Mouse (Mus musculus) limb, embryonic 12.5 days (tissue): ENCODE measurements around the gene Gtf2f2. TPM values are rescaled to one million over a fixed set of nuclear protein-coding genes. Genes with fewer than 3 reads are reported as not detected.

ENCODE experiments used
- ATAC-seq: fragments of 200-750 bp; cut with Nextera tagmentation; 2 replicates; pipeline ENCODE4 v1.8.0; 2017; ENCODE audit warnings: low read depth, moderate TSS enrichment; ENCODE audit not compliant: insufficient number of reproducible peaks, insufficient read depth, low FRiP score, low TSS enrichment
- H3K27ac ChIP-seq: fragments of 300-500 bp; sonication (generic); 2 replicates; pipeline ENCODE4 v1.5.1; 2016; ENCODE audit warnings: mild to moderate bottlenecking, moderate library complexity
- H3K27me3 ChIP-seq: fragments of 300-500 bp; sonication (generic); 2 replicates; pipeline ENCODE4 v1.6.1; 2016; ENCODE audit warnings: mild to moderate bottlenecking, moderate library complexity
- H3K36me3 ChIP-seq: fragments of 300-500 bp; sonication (generic); 2 replicates; pipeline ENCODE4 v1.6.1; 2016; ENCODE audit warnings: mild to moderate bottlenecking, moderate library complexity
- H3K4me1 ChIP-seq: fragments of 300-500 bp; sonication (generic); replicated peaks from 2 replicates; pipeline ENCODE4 v1.6.1; 2016
- H3K4me2 ChIP-seq: fragments of 300-500 bp; sonication (generic); 2 replicates; pipeline ENCODE4 v1.6.1; 2016; ENCODE audit warnings: mild to moderate bottlenecking, moderate library complexity
- H3K4me3 ChIP-seq: fragments of 300-500 bp; sonication (generic); replicated peaks from 2 replicates; pipeline ENCODE4 v1.5.1; 2016; ENCODE audit warnings: mild to moderate bottlenecking
- H3K9ac ChIP-seq: fragments of 300-500 bp; sonication (generic); replicated peaks from 2 replicates; pipeline ENCODE4 v1.6.1; 2016; ENCODE audit warnings: mild to moderate bottlenecking, moderate library complexity
- H3K9me3 ChIP-seq: fragments of 300-500 bp; sonication (generic); 2 replicates; pipeline ENCODE4 v1.6.1; 2016; ENCODE audit warnings: mild to moderate bottlenecking, moderate library complexity
- WGBS: fragments of 180-500 bp; shearing (Covaris S2); methylation state at CpG from one replicate; pipeline ENCODE4 v1.1.7; 2016; 5-methylcytosine and 5-hydroxymethylcytosine counted together
- polyA plus RNA-seq: library from polyadenylated mRNA; unstranded; fragments of >200 nt; fragmentation: Nextera tagmentation; extraction: Ambion mirVana; gene quantifications from 2 replicates; pipeline ENCODE4 v1.2.1, GENCODE M21; 2016

Gene Gtf2f2
- polyA plus RNA-seq, 1 experiment from 2014 or later = 52.8 TPM

GRCm38 (mm10) chr14:75911968-75912367 lies 98.7 kb downstream of the Gtf2f2 start:
- no peak for ATAC-seq
- H3K9me3 ChIP-seq = no peaks in the 10 kb centered on the region
- no peak overlapping the region for H3K9ac ChIP-seq
- no peaks in the 10 kb centered on the region for H3K27me3 ChIP-seq
- no peak overlapping the region for H3K4me3 ChIP-seq
- no peaks in the 10 kb centered on the region for H3K36me3 ChIP-seq
- no peak overlapping the region for H3K27ac ChIP-seq
- H3K4me2 ChIP-seq = no peak overlapping the region
- H3K4me1 ChIP-seq = no peaks in the 10 kb centered on the region
- WGBS = 85% methylated on average over 6 of the region's 6 CpGs

- ATAC-seq = no peak
- Histone ChIP-seq H3K4me3 (no peak overlapping the region), H3K4me2 (no peak overlapping the region), H3K9ac (no peak overlapping the region), H3K27ac (no peak overlapping the region), H3K36me3 (peaks cover 21% of the 10 kb centered on the region), H3K4me1 (peaks cover 9% of the 10 kb centered on the region), H3K9me3 (no peaks in the 10 kb centered on the region), H3K27me3 (no peaks in the 10 kb centered on the region)
- 86% methylated on average over 8 of the region's 8 CpGs for WGBS
Observed at GRCm38 (mm10) chr14:75906931-75907330, 103.7 kb downstream of the Gtf2f2 start.

- no peak overlapping the region for H3K27ac ChIP-seq
- ATAC-seq = no peak
- 90% methylated on average over 3 of the region's 3 CpGs for WGBS
Observed at GRCm38 (mm10) chr14:75904972-75905371, 105.7 kb downstream of the Gtf2f2 start.

DNA sequence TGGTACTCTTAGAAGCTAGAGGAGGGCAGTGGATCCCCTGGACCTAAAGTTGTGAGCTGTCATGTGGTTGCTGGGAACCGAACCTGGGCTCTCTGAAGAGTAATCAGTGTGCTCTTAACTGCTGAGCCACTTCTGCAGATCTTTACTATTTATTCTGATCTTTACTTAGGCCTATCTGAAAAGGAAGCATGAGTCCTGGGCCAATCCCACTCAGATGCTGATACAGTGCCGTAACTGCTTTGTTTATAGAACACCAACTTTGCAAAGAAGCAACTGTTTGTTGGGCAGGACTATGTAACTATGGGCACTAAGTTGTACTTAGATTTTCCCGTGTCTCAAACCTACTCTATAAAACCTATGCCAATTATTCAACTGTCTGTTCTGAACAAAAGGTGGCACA lies 107.5 kb downstream of the Gtf2f2 start:
- WGBS = 89% methylated on average over 3 of the region's 3 CpGs
- no peaks in the 10 kb centered on the region for H3K27me3 ChIP-seq

More at GRCm38 (mm10) chr14:75904972-75905371, 105.7 kb downstream of the Gtf2f2 start:
- peaks cover 21% of the 10 kb centered on the region for H3K36me3 ChIP-seq
- no peak overlapping the region for H3K9ac ChIP-seq
- no peak overlapping the region for H3K4me3 ChIP-seq
- no peak overlapping the region for H3K4me2 ChIP-seq
- H3K9me3 ChIP-seq = no peaks in the 10 kb centered on the region
- peaks cover 27% of the 10 kb centered on the region for H3K4me1 ChIP-seq
- H3K27me3 ChIP-seq = no peaks in the 10 kb centered on the region

GRCm38 (mm10) chr14:75902013-75902412 lies 108.7 kb downstream of the Gtf2f2 start:
- H3K27ac ChIP-seq = peak overlapping the region; percentile 78
- H3K4me3 ChIP-seq = no peak overlapping the region
- H3K4me1 ChIP-seq = peaks cover 28% of the 10 kb centered on the region
- H3K9me3 ChIP-seq = no peaks in the 10 kb centered on the region
- 76% methylated on average over 2 of the region's 2 CpGs for WGBS
- no peak for ATAC-seq
- H3K27me3 ChIP-seq = no peaks in the 10 kb centered on the region
- peaks cover 24% of the 10 kb centered on the region for H3K36me3 ChIP-seq
- H3K9ac ChIP-seq = no peak overlapping the region
- H3K4me2 ChIP-seq = no peak overlapping the region

More for the DNA sequence above, 107.5 kb downstream of the Gtf2f2 start:
- no peak overlapping the region for H3K9ac ChIP-seq
- no peak for ATAC-seq
- peaks cover 28% of the 10 kb centered on the region for H3K4me1 ChIP-seq
- no peak overlapping the region for H3K4me2 ChIP-seq
- H3K36me3 ChIP-seq = peaks cover 21% of the 10 kb centered on the region
- H3K4me3 ChIP-seq = no peak overlapping the region
- no peaks in the 10 kb centered on the region for H3K9me3 ChIP-seq
- 0 out of 2 replicates have a peak overlapping the region, but pooled peaks have one; percentile 78 for H3K27ac ChIP-seq

DNA sequence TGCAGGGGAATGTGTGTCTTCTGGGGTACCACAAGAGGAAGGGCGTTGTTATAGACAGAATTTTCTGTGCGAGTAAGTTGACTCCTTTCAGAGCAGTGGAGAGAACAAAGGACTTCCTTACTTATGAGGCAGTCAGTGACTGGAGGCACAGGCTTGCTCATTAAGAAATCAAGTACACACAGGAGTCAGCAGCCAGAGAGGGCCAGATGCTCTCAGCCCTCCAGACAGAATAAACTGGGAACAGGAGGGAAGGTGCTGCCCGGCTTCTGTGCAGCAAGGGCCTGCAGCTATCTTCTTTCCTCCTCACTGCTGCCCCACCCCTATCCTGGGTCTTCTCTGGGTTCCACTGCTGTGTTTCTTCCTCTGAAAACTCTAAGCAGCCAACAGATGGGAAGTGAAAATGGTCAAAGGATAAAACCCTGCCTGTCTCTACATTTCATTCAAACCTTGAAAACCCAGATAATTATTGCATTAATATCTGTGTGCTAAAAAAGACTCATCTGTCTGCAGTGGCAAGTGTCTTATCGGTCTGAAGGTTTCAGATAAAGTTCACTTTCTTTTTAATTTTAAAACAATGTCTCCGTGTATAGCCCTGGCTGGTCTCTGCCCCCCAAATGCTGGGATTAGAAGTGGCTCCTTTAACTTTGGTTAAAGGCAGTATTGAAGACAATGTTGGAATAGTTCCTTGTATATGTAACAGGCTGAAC lies 109.7 kb downstream of the Gtf2f2 start:
- ATAC-seq = no peak
- peak overlapping the region; percentile 83 for H3K27ac ChIP-seq
- peaks cover 28% of the 10 kb centered on the region for H3K4me1 ChIP-seq
- no peak overlapping the region for H3K9ac ChIP-seq
- no peak overlapping the region for H3K4me2 ChIP-seq
- H3K36me3 ChIP-seq = peaks cover 26% of the 10 kb centered on the region
- H3K9me3 ChIP-seq = no peaks in the 10 kb centered on the region
- no peaks in the 10 kb centered on the region for H3K27me3 ChIP-seq
- WGBS = 40% methylated on average over 5 of the region's 5 CpGs
- no peak overlapping the region for H3K4me3 ChIP-seq

DNA sequence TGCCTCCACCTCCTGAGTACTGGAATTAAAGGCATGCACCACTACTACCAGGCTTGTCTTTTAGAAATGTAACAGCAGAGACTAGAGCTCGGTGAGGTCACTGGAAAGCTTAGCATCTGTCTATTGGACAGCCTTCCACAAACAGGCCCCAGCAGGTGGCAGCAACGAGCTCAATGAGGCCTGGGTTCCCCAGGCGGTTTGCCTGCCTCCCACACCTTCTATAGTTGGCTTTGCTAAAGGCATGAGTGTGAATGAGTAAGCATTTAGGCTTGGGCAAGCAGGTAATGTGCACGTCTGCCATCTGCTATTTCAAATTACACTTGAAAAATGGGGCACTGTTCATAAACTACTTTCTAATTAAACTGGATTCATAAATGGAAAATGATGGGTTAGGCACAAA lies 111.1 kb downstream of the Gtf2f2 start:
- Histone ChIP-seq H3K4me1 (peaks cover 28% of the 10 kb centered on the region), H3K9me3 (no peaks in the 10 kb centered on the region), H3K4me2 (no peak overlapping the region), H3K27me3 (no peaks in the 10 kb centered on the region), H3K36me3 (peaks cover 24% of the 10 kb centered on the region), H3K9ac (no peak overlapping the region), H3K27ac (0 out of 2 replicates have a peak overlapping the region, but pooled peaks have one; percentile 37), H3K4me3 (no peak overlapping the region)
- peak; percentile 50; the same call in 1 of the 2 replicates for ATAC-seq
- WGBS = 29% methylated on average over 4 of the region's 4 CpGs

- WGBS = 83% methylated on average over 9 of the region's 9 CpGs
- no peak for ATAC-seq
- H3K27ac ChIP-seq = no peak overlapping the region
Observed at GRCm38 (mm10) chr14:75892118-75892517, 118.5 kb downstream of the Gtf2f2 start.

GRCm38 (mm10) chr14:75883873-75884272 lies 126.8 kb downstream of the Gtf2f2 start:
- no peaks in the 10 kb centered on the region for H3K9me3 ChIP-seq
- H3K27ac ChIP-seq = no peak overlapping the region
- peaks cover 9% of the 10 kb centered on the region; the same call in 1 of the 2 replicates for H3K4me1 ChIP-seq
- H3K4me2 ChIP-seq = no peak overlapping the region
- ATAC-seq = no peak
- no peak overlapping the region for H3K9ac ChIP-seq
- H3K4me3 ChIP-seq = no peak overlapping the region
- no peaks in the 10 kb centered on the region for H3K27me3 ChIP-seq
- no peaks in the 10 kb centered on the region for H3K36me3 ChIP-seq
- WGBS = 71% methylated on average over 5 of the region's 5 CpGs

More at GRCm38 (mm10) chr14:75892118-75892517, 118.5 kb downstream of the Gtf2f2 start:
- Histone ChIP-seq H3K4me3 (no peak overlapping the region), H3K27me3 (no peaks in the 10 kb centered on the region), H3K9ac (no peak overlapping the region), H3K9me3 (no peaks in the 10 kb centered on the region), H3K4me2 (no peak overlapping the region), H3K36me3 (peaks cover 22% of the 10 kb centered on the region), H3K4me1 (no peaks in the 10 kb centered on the region)

GRCm38 (mm10) chr14:75883330-75883729 lies 127.3 kb downstream of the Gtf2f2 start:
- Histone ChIP-seq H3K9ac (no peak overlapping the region), H3K27me3 (no peaks in the 10 kb centered on the region), H3K4me1 (peaks cover 9% of the 10 kb centered on the region; the same call in 1 of the 2 replicates), H3K4me2 (no peak overlapping the region), H3K4me3 (no peak overlapping the region), H3K27ac (no peak overlapping the region), H3K36me3 (no peaks in the 10 kb centered on the region), H3K9me3 (no peaks in the 10 kb centered on the region)
- 75% methylated on average over 5 of the region's 5 CpGs for WGBS
- no peak for ATAC-seq

DNA sequence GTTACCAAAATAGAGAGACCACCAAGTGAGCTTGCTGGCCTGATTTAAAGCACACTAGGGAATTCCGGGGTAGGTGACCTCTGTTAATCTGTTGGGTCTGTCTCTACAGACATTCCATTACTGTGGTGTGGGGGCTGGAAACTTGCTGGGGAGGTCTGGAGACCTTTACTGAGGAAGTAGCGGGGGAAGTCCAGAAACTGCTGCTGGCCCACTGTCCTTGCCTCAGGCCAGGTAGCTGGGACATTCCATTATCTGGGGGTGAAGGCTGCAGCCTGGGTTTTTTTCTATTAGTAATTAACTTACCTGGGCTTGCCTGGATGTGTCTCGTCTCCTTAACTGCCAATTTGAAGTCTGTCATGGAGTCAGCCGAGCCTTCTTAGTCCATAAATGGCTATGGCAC lies 128.8 kb downstream of the Gtf2f2 start:
- ATAC-seq = no peak
- Histone ChIP-seq H3K9ac (no peak overlapping the region), H3K4me1 (peaks cover 9% of the 10 kb centered on the region; the same call in 1 of the 2 replicates), H3K27ac (0 out of 2 replicates have a peak overlapping the region, but pooled peaks have one; percentile 8), H3K4me3 (no peak overlapping the region), H3K9me3 (no peaks in the 10 kb centered on the region), H3K27me3 (no peaks in the 10 kb centered on the region), H3K4me2 (no peak overlapping the region), H3K36me3 (no peaks in the 10 kb centered on the region)
- WGBS = 33% methylated on average over 4 of the region's 4 CpGs
